Mouse (Mus musculus) megakaryocyte, embryonic 14.5 days (primary cell): ENCODE measurements around the gene Caprin1.

Source experiments
- FLI1 ChIP-seq: IDR thresholded peaks from 2 replicates; pipeline ENCODE4 v1.6.1; 2012; ENCODE audit warnings: low read length, inconsistent platforms, mixed read lengths
- GATA1 ChIP-seq: IDR thresholded peaks from 3 replicates; pipeline ENCODE4 v1.6.1; 2012; ENCODE audit warnings: mixed read lengths, low read length, inconsistent platforms, borderline replicate concordance

- TF ChIP-seq GATA1 (no peak), FLI1 (no peak)
These were observed 42.8 kb downstream of the Caprin1 start for GRCm38 (mm10) chr2:103754614-103755013.
